Mouse (Mus musculus) embryonic fibroblast, embryonic 13.5 days (primary cell): ENCODE measurements around the gene Fstl4.

Experiments used
- CTCF ChIP-seq: IDR thresholded peaks from 2 replicates; pipeline ENCODE4 v1.5.1; 2011; ENCODE audit warnings: mild to moderate bottlenecking, control low read depth, low read length, moderate library complexity, borderline replicate concordance; ENCODE audit not compliant: insufficient read depth
- POLR2A ChIP-seq: IDR thresholded peaks from 2 replicates; pipeline ENCODE4 v1.6.1; 2011; ENCODE audit warnings: low read depth, mild to moderate bottlenecking, control low read depth, low read length, moderate library complexity

- TF ChIP-seq POLR2A (no peak), CTCF (no peak)
Observed at GRCm38 (mm10) chr11:53056781-53057180, 292.3 kb downstream of the Fstl4 start.
